Mouse (Mus musculus) liver, embryonic 14.5 days (tissue): ENCODE measurements around the gene Pygo2.

Source experiments
- CTCF ChIP-seq: IDR thresholded peaks from 2 replicates; pipeline ENCODE4 v1.5.1; 2016; ENCODE audit warnings: antibody characterized with exemption, low read depth, control low read depth
- EP300 ChIP-seq: IDR thresholded peaks from 2 replicates; pipeline ENCODE4 v1.6.1; 2016; ENCODE audit warnings: antibody characterized with exemption, low read depth

DNA sequence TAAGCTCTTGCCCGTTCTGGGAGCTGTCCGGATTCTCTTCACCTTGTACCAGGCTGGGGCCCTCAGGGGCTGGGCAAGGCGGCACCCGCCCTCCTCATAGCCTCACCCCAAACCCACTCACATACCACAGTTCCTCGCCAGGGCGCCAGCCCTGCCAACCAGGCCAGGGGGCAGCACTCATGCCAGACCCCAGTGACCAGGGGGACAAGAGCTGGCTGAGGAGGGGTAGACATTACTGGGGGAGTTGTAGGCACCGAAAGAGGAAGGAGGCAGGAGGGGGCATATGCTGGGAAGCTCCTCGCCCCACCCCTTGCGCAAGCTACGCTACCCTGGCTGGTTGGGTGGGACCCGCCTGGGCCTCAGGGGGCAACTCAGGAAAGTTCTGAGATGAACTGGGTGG lies 42.4 kb upstream of the Pygo2 start:
- TF ChIP-seq CTCF, result no peak
- no peak for TF ChIP-seq EP300
